Mouse (Mus musculus): ENCODE results near the gene Dnah2. TPM values are rescaled to one million over a fixed set of nuclear protein-coding genes. Genes with fewer than 3 reads are reported as not detected.
A peak's percentile ranks its signal among the peaks of the same experiment; 100 is the strongest.

Dnah2 gene
- polyA plus RNA-seq, 1 experiment, result 3.1 TPM

GRCm38 (mm10) chr11:69414421-69415326, 134.2 kb downstream of the Dnah2 start:
- DNase-seq, result no peak

GRCm38 (mm10) chr11:69413221-69414181, 135.4 kb downstream of the Dnah2 start, which contains the start of gene Kdm6b:
Gene Kdm6b (minus strand): TSS chr11:69413675.
- no peak for DNase-seq
- TF ChIP-seq CTCF (IDR thresholded peaks at IDR 0.05; ENCODE audit: insufficient read depth, low read length) (no peak), POLR2A (IDR thresholded peaks at IDR 0.05; ENCODE audit: borderline replicate concordance, extremely low read depth, low read depth, low read length) (no peak)
- 37% methylated on average over 12 of the region's 12 CpGs for WGBS
- Histone ChIP-seq H3K4me3 (replicated peaks; ENCODE audit: extremely low read depth, low read depth, low read length) (no peak within 1 kb of the TSS), H3K4me1 (ENCODE audit: control insufficient read depth, insufficient read depth, low read length) (peaks cover 13% of the 10 kb centered on the region; the same call in 1 of the 2 replicates)

More at GRCm38 (mm10) chr11:69414421-69415326, 134.2 kb downstream of the Dnah2 start:
- WGBS, result 35% methylated on average over 4 of the region's 4 CpGs
- H3K4me3 ChIP-seq (replicated peaks; ENCODE audit: extremely low read depth, low read depth, low read length), result peak overlapping the region; percentile 66
- H3K4me1 ChIP-seq (ENCODE audit: control insufficient read depth, insufficient read depth, low read length), result peaks cover 13% of the 10 kb centered on the region; the same call in 1 of the 2 replicates
- TF ChIP-seq CTCF (IDR thresholded peaks at IDR 0.05; ENCODE audit: insufficient read depth, low read length) (no peak), POLR2A (IDR thresholded peaks at IDR 0.05; ENCODE audit: borderline replicate concordance, extremely low read depth, low read depth, low read length) (no peak)

GRCm38 (mm10) chr11:69412548-69412947, 136.4 kb downstream of the Dnah2 start:
- 75% methylated on average over 7 of the region's 7 CpGs for WGBS
- peaks cover 19% of the 10 kb centered on the region for H3K4me1 ChIP-seq (ENCODE audit: control insufficient read depth, insufficient read depth, low read length)
- no peak overlapping the region for H3K4me3 ChIP-seq (replicated peaks; ENCODE audit: extremely low read depth, low read depth, low read length)
- no peak for DNase-seq
- no peak for TF ChIP-seq POLR2A (IDR thresholded peaks at IDR 0.05; ENCODE audit: borderline replicate concordance, extremely low read depth, low read depth, low read length)
- no peak for TF ChIP-seq CTCF (IDR thresholded peaks at IDR 0.05; ENCODE audit: insufficient read depth, low read length)

GRCm38 (mm10) chr11:69411538-69412203, 137.2 kb downstream of the Dnah2 start:
- peak; percentile 62 for DNase-seq
- peak overlapping the region; percentile 90 for H3K4me3 ChIP-seq (replicated peaks; ENCODE audit: extremely low read depth, low read depth, low read length)
- 1% methylated on average over 39 of the region's 39 CpGs for WGBS
- peaks cover 19% of the 10 kb centered on the region for H3K4me1 ChIP-seq (ENCODE audit: control insufficient read depth, insufficient read depth, low read length)
- TF ChIP-seq POLR2A (IDR thresholded peaks at IDR 0.05; ENCODE audit: borderline replicate concordance, extremely low read depth, low read depth, low read length), result no peak
- TF ChIP-seq CTCF (IDR thresholded peaks at IDR 0.05; ENCODE audit: insufficient read depth, low read length), result no peak

GRCm38 (mm10) chr11:69411073-69411535, 137.8 kb downstream of the Dnah2 start:
- WGBS, result under 1% methylated on average over 26 of the region's 26 CpGs
- TF ChIP-seq CTCF (IDR thresholded peaks at IDR 0.05; ENCODE audit: insufficient read depth, low read length) (no peak), POLR2A (IDR thresholded peaks at IDR 0.05; ENCODE audit: borderline replicate concordance, extremely low read depth, low read depth, low read length) (peak; percentile 33; the same call in 1 of the 2 replicates)
- H3K4me1 ChIP-seq (ENCODE audit: control insufficient read depth, insufficient read depth, low read length), result peaks cover 19% of the 10 kb centered on the region
- DNase-seq, result peak; percentile 90
- H3K4me3 ChIP-seq (replicated peaks; ENCODE audit: extremely low read depth, low read depth, low read length), result peak overlapping the region; percentile 90

- under 1% methylated on average over 41 of the region's 41 CpGs for WGBS
- H3K4me1 ChIP-seq (ENCODE audit: control insufficient read depth, insufficient read depth, low read length), result peaks cover 19% of the 10 kb centered on the region
- DNase-seq, result peak; percentile 73
- TF ChIP-seq CTCF (IDR thresholded peaks at IDR 0.05; ENCODE audit: insufficient read depth, low read length) (no peak), POLR2A (IDR thresholded peaks at IDR 0.05; ENCODE audit: borderline replicate concordance, extremely low read depth, low read depth, low read length) (peak; percentile 32; the same call in 1 of the 2 replicates)
- H3K4me3 ChIP-seq (replicated peaks; ENCODE audit: extremely low read depth, low read depth, low read length), result peak overlapping the region; percentile 90
Measured at GRCm38 (mm10) chr11:69410310-69411072, 138.4 kb downstream of the Dnah2 start.

GRCm38 (mm10) chr11:69410045-69410309, 138.9 kb downstream of the Dnah2 start:
- peak; percentile 82 for DNase-seq
- no peak for TF ChIP-seq POLR2A (IDR thresholded peaks at IDR 0.05; ENCODE audit: borderline replicate concordance, extremely low read depth, low read depth, low read length)
- no peak for TF ChIP-seq CTCF (IDR thresholded peaks at IDR 0.05; ENCODE audit: insufficient read depth, low read length)
- Histone ChIP-seq H3K4me1 (ENCODE audit: control insufficient read depth, insufficient read depth, low read length) (peaks cover 19% of the 10 kb centered on the region), H3K4me3 (replicated peaks; ENCODE audit: extremely low read depth, low read depth, low read length) (peak overlapping the region; percentile 90)
- under 1% methylated on average over 18 of the region's 18 CpGs for WGBS

GRCm38 (mm10) chr11:69409378-69410044, 139.4 kb downstream of the Dnah2 start:
- peaks cover 18% of the 10 kb centered on the region for H3K4me1 ChIP-seq (ENCODE audit: control insufficient read depth, insufficient read depth, low read length)
- no peak for DNase-seq
- peak overlapping the region; percentile 90 for H3K4me3 ChIP-seq (replicated peaks; ENCODE audit: extremely low read depth, low read depth, low read length)
- TF ChIP-seq CTCF (IDR thresholded peaks at IDR 0.05; ENCODE audit: insufficient read depth, low read length) (no peak), POLR2A (IDR thresholded peaks at IDR 0.05; ENCODE audit: borderline replicate concordance, extremely low read depth, low read depth, low read length) (peak; percentile 58; the same call in 1 of the 2 replicates)
- under 1% methylated on average over 44 of the region's 46 CpGs for WGBS
